Mouse (Mus musculus) embryonic facial prominence, embryonic 10.5 days (tissue): ENCODE results near the gene Katnal1. TPM values are rescaled to one million over a fixed set of nuclear protein-coding genes. Genes with fewer than 3 reads are reported as not detected.

Source experiments
- DNase-seq: peaks from one replicate; pipeline ENCODE4 v3.0.0-alpha.2; 2017; ENCODE audit warnings: low spot score
- H3K27ac ChIP-seq: fragments of 300-500 bp; sonication (generic); replicated peaks from 2 replicates; pipeline ENCODE4 v1.5.1; 2016; ENCODE audit warnings: mild to moderate bottlenecking
- H3K27me3 ChIP-seq: fragments of 300-500 bp; sonication (generic); replicated peaks from 2 replicates; pipeline ENCODE4 v1.6.1; 2016; ENCODE audit warnings: low read depth, mild to moderate bottlenecking; ENCODE audit not compliant: poor library complexity, severe bottlenecking
- H3K36me3 ChIP-seq: fragments of 300-500 bp; sonication (generic); replicated peaks from 2 replicates; pipeline ENCODE4 v1.6.1; 2016; ENCODE audit warnings: mild to moderate bottlenecking, moderate library complexity
- H3K4me1 ChIP-seq: fragments of 300-500 bp; sonication (generic); 2 replicates; pipeline ENCODE4 v1.6.1; 2016
- H3K4me3 ChIP-seq: fragments of 300-500 bp; sonication (generic); 2 replicates; pipeline ENCODE4 v1.5.1; 2016; ENCODE audit warnings: mild to moderate bottlenecking, moderate library complexity
- H3K9me3 ChIP-seq: fragments of 300-500 bp; sonication (generic); 2 replicates; pipeline ENCODE4 v1.6.1; 2016; ENCODE audit warnings: mild to moderate bottlenecking
- WGBS: fragments of 180-500 bp; shearing (Covaris S2); methylation state at CpG from one replicate; pipeline ENCODE4 v1.1.7; 2016; 5-methylcytosine and 5-hydroxymethylcytosine counted together
- polyA plus RNA-seq: library from polyadenylated mRNA; unstranded; fragments of >200 nt; fragmentation: Nextera tagmentation; extraction: Ambion mirVana; gene quantifications from 2 replicates; pipeline ENCODE4 v1.2.1, GENCODE M21; 2016

The Katnal1 gene
- polyA plus RNA-seq, 1 experiment from 2014 or later = 20.2 TPM

GRCm38 (mm10) chr5:148935071-148935821 lies 6.1 kb upstream of the Katnal1 start:
- Histone ChIP-seq H3K27ac (peak overlapping the region; percentile 42), H3K4me3 (no peak overlapping the region), H3K27me3 (no peaks in the 10 kb centered on the region), H3K4me1 (peaks cover 31% of the 10 kb centered on the region), H3K36me3 (no peaks in the 10 kb centered on the region), H3K9me3 (no peaks in the 10 kb centered on the region)
- WGBS = 39% methylated on average over 7 of the region's 7 CpGs
- DNase-seq = peak; percentile 21

- Histone ChIP-seq H3K4me3 (no peak overlapping the region), H3K4me1 (peaks cover 23% of the 10 kb centered on the region), H3K27me3 (no peaks in the 10 kb centered on the region), H3K9me3 (no peaks in the 10 kb centered on the region), H3K27ac (peak overlapping the region; percentile 49; the same call in 1 of the 2 replicates), H3K36me3 (no peaks in the 10 kb centered on the region)
- DNase-seq = no peak
- WGBS = 61% methylated on average over 6 of the region's 6 CpGs
These were observed 5.3 kb upstream of the Katnal1 start for GRCm38 (mm10) chr5:148934457-148934856.

GRCm38 (mm10) chr5:148933767-148934166 lies 4.6 kb upstream of the Katnal1 start:
- WGBS = 58% methylated on average over 8 of the region's 8 CpGs
- no peak overlapping the region for H3K4me3 ChIP-seq
- no peak for DNase-seq
- no peak overlapping the region for H3K27ac ChIP-seq
- no peaks in the 10 kb centered on the region for H3K27me3 ChIP-seq
- H3K4me1 ChIP-seq = peaks cover 30% of the 10 kb centered on the region
- no peaks in the 10 kb centered on the region for H3K9me3 ChIP-seq
- H3K36me3 ChIP-seq = no peaks in the 10 kb centered on the region

GRCm38 (mm10) chr5:148931301-148931700 lies 2.2 kb upstream of the Katnal1 start:
- peaks cover 47% of the 10 kb centered on the region for H3K4me1 ChIP-seq
- H3K36me3 ChIP-seq = peaks cover 5% of the 10 kb centered on the region
- no peak overlapping the region for H3K27ac ChIP-seq
- H3K27me3 ChIP-seq = no peaks in the 10 kb centered on the region
- WGBS = 90% methylated on average over 1 of the region's 1 CpGs
- no peak for DNase-seq
- no peak overlapping the region for H3K4me3 ChIP-seq
- no peaks in the 10 kb centered on the region for H3K9me3 ChIP-seq

GRCm38 (mm10) chr5:148928382-148929115 lies 571 bp downstream of the Katnal1 start:
- under 1% methylated on average over 69 of the region's 69 CpGs for WGBS
- Histone ChIP-seq H3K36me3 (peaks cover 27% of the 10 kb centered on the region), H3K4me1 (peaks cover 29% of the 10 kb centered on the region), H3K27me3 (no peaks in the 10 kb centered on the region), H3K4me3 (peak overlapping the region; percentile 86), H3K9me3 (no peaks in the 10 kb centered on the region), H3K27ac (peak overlapping the region; percentile 99)
- DNase-seq = peak; percentile 96

- WGBS = 62% methylated on average over 5 of the region's 5 CpGs
- Histone ChIP-seq H3K4me1 (peaks cover 28% of the 10 kb centered on the region), H3K4me3 (peak overlapping the region; percentile 86), H3K36me3 (peaks cover 27% of the 10 kb centered on the region), H3K27me3 (no peaks in the 10 kb centered on the region), H3K27ac (peak overlapping the region; percentile 99), H3K9me3 (no peaks in the 10 kb centered on the region)
- no peak for DNase-seq
These were observed 1.4 kb downstream of the Katnal1 start for GRCm38 (mm10) chr5:148927717-148928223.

- no peak for DNase-seq
- Histone ChIP-seq H3K4me1 (peaks cover 24% of the 10 kb centered on the region), H3K27ac (no peak overlapping the region), H3K27me3 (no peaks in the 10 kb centered on the region), H3K4me3 (no peak overlapping the region), H3K36me3 (peaks cover 40% of the 10 kb centered on the region), H3K9me3 (no peaks in the 10 kb centered on the region)
- WGBS = 94% methylated on average over 12 of the region's 12 CpGs
These were observed 4.5 kb downstream of the Katnal1 start for GRCm38 (mm10) chr5:148924586-148924985.

GRCm38 (mm10) chr5:148924051-148924450 lies 5.1 kb downstream of the Katnal1 start:
- Histone ChIP-seq H3K36me3 (peaks cover 44% of the 10 kb centered on the region), H3K9me3 (no peaks in the 10 kb centered on the region), H3K4me3 (no peak overlapping the region), H3K4me1 (peaks cover 20% of the 10 kb centered on the region), H3K27me3 (no peaks in the 10 kb centered on the region), H3K27ac (no peak overlapping the region)
- WGBS = 91% methylated on average over 9 of the region's 9 CpGs
- DNase-seq = no peak

- Histone ChIP-seq H3K27me3 (no peaks in the 10 kb centered on the region), H3K27ac (no peak overlapping the region), H3K36me3 (peaks cover 51% of the 10 kb centered on the region), H3K4me3 (no peak overlapping the region), H3K4me1 (peaks cover 16% of the 10 kb centered on the region), H3K9me3 (no peaks in the 10 kb centered on the region)
- no peak for DNase-seq
- WGBS = 82% methylated on average over 10 of the region's 10 CpGs
These were observed 5.7 kb downstream of the Katnal1 start for GRCm38 (mm10) chr5:148923408-148923807.

- WGBS = 85% methylated on average over 5 of the region's 5 CpGs
- H3K9me3 ChIP-seq = no peaks in the 10 kb centered on the region
- H3K27me3 ChIP-seq = no peaks in the 10 kb centered on the region
- H3K36me3 ChIP-seq = peaks cover 57% of the 10 kb centered on the region
- H3K4me1 ChIP-seq = peaks cover 20% of the 10 kb centered on the region
- H3K27ac ChIP-seq = no peak overlapping the region
- H3K4me3 ChIP-seq = no peak overlapping the region
- DNase-seq = no peak
These were observed 6.3 kb downstream of the Katnal1 start for GRCm38 (mm10) chr5:148922773-148923172.

GRCm38 (mm10) chr5:148918049-148918448 lies 11.1 kb downstream of the Katnal1 start:
- H3K9me3 ChIP-seq = no peaks in the 10 kb centered on the region; the same call in 1 of the 2 replicates
- H3K4me1 ChIP-seq = peaks cover 6% of the 10 kb centered on the region; the same call in 1 of the 2 replicates
- H3K36me3 ChIP-seq = peaks cover 54% of the 10 kb centered on the region
- 71% methylated on average over 5 of the region's 5 CpGs for WGBS
- H3K4me3 ChIP-seq = no peak overlapping the region
- no peaks in the 10 kb centered on the region for H3K27me3 ChIP-seq
- DNase-seq = no peak
- no peak overlapping the region for H3K27ac ChIP-seq

GRCm38 (mm10) chr5:148916775-148917174 lies 12.3 kb downstream of the Katnal1 start:
- H3K27ac ChIP-seq = no peak overlapping the region
- no peak overlapping the region for H3K4me3 ChIP-seq
- no peaks in the 10 kb centered on the region; the same call in 1 of the 2 replicates for H3K9me3 ChIP-seq
- no peaks in the 10 kb centered on the region for H3K27me3 ChIP-seq
- DNase-seq = no peak
- 81% methylated on average over 6 of the region's 6 CpGs for WGBS
- H3K4me1 ChIP-seq = peaks cover 13% of the 10 kb centered on the region
- peaks cover 65% of the 10 kb centered on the region for H3K36me3 ChIP-seq
